Mouse (Mus musculus) c-Kit-positive CD71-negative TER-119-negative erythroid progenitor cells, embryonic 14.5 days (primary cell): ENCODE measurements around the gene Fxyd2.

Experiments used
- DNase-seq: peaks from one replicate; pipeline ENCODE4 v3.0.0-alpha.2; 2013; ENCODE audit warnings: low read depth

Fxyd2 gene

DNA sequence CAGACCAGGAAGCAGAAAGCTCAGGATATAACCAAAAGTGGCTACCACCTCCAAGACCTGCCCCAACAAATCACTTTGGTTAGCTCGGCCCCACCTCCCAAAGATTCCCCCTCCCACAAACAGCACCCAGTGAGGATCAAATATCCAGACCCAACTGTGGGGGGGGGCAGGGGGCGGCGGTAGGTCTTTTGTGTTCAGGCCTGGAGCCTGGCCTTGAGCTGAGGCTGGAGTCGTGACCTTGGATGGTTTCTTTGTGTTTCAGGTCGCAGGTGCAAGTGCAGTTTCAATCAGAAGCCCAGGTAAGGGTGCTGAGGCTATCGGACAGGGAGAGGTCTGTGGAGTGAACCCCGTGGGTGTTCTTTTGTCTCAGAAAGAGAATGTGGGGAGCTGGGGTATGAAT is 8.2 kb upstream of the Fxyd2 start:
- no peak for DNase-seq

DNA sequence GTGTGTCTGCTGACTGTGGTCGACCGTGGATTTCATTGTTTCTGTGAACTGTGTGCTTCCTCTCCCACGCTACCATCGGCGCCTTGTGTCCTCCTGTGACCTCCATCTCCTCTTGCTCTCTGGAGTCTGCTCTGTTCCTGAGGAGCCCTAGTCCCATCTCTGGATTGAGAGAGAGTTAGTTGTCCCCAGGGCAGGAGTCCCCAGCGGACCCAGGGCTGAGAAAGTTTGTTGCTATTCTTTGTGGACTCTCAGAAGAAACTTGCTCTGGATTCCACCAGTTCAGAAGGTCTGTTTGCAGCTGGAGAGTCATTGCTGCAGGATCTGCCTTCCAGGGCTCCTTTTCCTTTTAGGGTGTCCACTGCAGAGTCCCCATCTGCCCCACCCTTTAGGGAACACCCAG is 4.3 kb upstream of the Fxyd2 start:
- DNase-seq: no peak

DNA sequence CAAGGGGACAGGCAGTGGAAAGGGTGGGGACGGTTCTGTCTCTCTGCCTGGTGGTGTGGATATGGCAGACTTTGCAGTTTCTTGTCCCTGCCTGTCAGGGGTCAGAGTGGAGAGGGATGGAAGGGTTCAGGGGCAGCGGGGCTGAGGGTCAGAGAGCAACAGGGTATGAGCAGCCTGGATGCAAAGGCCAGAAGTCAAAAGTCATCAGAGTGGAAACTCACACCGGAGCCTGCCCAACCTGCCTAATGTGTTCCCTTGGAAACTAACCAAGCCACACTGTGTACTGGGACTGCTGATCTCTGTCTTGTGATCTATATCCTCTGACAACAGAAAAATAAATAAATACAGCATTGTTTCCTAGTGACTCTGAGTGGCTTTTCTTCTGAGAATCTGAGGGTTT is 3.7 kb upstream of the Fxyd2 start:
- no peak for DNase-seq

DNA sequence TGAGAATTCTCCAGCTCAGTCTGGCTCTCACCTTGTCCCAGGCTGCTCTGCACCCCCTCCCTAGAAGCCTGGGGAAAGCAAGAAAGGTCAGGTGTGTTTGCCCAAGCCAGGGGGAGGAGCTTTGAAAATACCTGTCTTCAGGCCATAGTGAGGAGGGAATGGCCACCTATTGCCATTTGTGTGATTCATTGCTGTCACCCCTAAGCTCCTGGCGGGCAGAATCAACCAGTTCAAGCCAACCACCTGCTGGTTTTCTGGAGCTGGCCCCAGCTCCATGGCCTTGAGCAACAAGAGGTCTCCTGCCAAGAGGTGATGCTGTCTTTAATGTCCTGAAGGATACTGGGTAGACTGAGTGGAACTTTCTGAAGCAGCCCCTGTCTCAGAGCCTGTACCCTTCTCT is 1.1 kb upstream of the Fxyd2 start:
- DNase-seq: no peak

DNA sequence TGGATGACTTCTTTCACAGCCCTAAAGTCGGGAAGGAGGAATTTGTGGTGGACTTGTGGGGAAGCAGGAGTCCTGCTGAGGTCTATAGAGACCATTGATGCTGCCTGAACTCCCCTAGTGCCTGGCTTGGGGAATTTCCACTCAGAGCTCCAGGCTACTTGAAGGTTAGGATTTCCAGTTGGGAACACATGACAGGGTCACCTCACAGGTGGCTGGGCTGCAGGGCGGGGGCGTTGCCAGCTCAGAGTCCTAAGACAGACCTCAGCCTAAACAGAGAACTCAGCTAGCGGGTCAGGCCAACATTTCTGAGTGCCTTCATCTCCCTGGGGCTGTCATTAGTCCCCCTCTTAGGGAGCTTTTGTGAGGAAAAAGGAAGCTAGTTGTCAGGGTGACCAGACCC is 2.4 kb downstream of the Fxyd2 start:
- DNase-seq: no peak

DNA sequence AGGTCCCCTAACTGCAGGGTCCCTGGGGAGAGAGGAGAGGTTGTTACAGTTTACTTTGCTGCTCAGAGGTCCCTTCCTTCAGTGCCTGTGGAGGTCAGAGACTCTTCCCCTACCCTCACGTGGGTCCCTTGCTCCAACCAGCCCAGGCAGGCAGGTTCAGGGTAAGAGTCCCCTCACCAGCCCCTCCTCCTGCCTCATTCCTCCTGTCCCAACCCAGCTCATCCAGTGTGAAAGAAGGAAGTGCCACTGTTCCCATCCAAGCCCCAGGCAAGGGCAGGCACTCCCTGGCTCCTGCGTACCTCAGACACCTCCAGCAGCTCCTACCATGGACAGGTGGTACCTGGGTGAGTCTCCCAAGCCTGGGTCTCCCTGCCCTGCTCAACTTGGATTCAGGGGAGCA is 3.5 kb downstream of the Fxyd2 start:
- DNase-seq: no peak

DNA sequence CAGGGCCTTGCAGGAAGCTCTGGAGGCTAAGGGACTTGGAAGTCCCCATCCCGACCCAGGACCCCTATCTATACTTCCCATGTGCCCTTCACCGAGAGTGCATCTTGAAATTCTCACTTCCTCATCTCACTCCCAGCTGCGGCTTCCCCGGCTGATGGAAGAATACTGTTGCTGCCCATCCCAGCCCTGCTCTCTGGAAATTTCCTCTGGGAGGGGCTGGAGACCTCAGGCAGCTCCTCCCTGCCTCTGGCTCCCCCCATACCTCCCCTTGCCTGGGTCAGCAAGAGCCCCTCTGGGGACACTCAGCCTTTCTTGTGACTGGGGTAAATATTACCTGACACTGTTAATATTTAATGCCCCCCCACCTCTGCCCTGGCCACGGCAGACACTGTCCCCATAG is 6.2 kb downstream of the Fxyd2 start:
- no peak for DNase-seq

DNA sequence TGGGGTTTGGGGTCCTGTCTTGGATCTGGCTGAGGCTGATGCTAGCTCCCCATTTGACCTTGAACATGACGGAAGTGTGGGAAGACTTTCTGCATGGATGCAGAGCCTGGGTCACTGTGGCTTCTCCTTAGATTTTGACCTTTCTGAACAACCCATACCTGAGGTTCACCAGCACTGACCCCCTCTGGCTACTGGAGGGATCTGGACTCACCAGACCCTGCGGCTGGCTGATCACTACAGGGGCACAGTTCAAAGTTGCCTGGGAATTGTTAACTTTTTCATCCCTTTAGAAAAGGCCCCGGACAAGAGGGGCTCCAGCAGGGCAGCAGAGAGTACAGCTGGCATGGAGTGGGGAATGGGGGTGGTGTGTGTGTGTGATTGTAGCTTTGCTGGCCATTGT is 7.3 kb downstream of the Fxyd2 start:
- no peak for DNase-seq

DNA sequence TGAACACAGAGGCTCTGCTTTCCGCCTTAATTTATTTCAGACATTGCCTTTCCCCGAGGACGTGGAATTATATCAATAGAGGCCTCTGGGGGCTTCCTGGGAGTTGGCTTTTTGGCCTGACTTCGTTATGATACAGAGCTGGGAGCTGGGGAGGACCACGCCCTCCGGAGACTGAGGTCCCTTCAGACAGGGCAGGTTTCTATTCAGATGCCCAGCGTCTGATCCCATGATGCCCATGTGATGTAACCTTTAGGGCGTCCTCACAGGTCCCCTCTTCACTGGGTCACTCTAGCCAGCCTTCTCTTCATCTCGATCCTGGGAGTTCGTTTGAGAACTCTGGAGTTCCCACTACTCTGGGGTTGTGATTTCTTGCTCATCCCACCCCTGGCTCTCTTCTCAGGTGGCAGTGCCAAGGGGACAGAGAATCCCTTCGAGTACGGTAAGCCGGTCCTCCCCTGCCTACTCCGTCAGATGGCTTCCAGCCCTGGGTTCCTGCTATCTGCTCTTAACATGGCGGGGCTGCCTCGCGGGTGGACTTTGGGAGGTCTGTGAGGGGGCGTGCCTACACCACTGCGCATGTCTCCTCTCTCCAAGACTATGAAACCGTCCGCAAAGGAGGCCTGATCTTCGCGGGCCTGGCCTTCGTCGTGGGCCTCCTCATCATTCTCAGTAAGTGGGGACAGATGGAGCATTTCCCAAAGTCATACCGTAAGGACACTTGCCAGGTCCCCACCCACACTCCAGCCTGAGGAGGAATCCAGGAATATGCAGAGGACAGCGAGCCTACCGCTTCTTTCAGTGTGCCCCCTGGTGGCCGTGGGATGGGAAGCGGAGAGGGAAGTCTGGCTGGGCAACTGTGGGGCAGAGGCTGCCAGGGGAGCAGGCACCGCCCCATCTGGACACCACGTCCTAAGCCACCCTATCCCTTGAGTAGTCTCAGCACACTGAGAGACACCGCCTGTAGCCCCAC is 8.5 kb downstream of the Fxyd2 start:
- DNase-seq: peak; percentile 44

DNA sequence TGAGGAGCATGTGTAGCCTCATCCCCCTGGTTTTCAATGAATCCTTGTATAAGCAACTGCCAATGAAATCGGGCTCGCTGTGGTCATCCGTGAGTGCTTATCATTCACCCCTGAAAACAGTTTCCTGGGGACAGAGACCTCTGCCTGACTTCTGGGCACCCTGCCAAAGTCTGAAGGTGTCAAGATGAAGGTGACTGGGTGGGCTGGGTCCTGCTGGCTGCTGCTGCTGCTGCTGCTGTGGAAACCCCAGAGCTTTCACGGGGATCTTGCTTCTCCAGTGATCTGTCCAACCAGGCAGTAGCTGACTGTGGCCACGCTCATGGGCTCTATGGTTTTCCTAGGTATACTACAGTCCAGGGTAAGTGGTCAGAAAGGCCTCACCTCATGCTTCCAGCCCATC is 10.7 kb downstream of the Fxyd2 start:
- no peak for DNase-seq

DNA sequence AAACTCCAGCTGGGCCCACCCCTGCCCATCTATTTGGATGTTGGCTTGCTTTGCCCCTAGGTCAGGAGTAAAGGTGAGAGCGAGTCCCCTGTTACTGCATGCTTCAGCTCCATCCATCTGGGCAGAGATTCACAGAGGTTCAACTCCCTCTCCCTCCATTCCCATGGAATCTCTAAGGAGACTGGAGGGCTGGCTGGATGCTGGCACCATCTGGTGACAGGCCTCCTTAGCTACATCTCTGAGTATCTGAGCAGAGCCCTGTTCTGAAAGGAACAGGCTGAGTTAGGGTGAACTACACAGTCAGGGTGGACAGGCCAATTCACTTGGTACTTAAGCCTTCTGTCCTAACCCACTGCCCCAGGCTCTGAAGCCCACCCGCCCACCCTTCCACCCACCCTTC is 11.1 kb downstream of the Fxyd2 start:
- no peak for DNase-seq

DNA sequence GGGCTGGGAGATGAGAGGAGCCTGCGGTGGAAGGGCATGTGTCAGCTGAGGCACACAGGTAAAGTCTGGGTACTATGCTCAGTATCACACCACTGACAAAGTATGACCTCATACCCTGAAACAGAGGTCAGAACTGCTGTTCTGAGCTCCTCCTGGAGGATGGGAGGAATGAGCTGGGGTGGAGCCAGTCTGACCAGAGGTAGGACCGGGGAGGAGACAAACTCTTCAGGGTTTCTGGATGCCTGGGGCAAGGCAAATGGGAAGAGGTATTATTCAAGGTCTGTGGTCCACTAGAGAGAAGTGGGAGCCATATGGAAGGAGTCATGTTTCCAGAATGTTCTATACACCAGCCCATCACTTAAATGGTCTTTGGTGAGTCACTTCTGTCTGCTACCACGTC is 11.6 kb downstream of the Fxyd2 start:
- no peak for DNase-seq

DNA sequence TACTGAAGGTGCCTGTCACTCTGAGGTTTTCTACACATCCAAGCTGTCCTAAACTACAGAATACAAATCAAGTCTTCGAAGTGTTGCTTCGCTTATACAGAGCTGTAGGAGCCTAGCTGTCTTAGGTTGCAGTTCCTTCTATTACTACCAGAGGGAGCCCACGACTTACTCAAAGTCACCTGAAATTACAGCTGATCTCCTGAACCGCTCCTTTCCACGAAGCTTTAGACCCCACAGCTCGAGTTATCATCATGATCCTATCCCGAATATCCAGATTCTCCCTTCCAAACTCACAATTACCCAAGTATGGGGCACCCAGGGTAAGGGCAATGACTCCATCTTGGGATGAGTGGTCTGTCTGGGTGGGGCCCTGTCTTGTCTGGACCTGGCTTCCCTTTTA is 12.3 kb downstream of the Fxyd2 start:
- no peak for DNase-seq

DNA sequence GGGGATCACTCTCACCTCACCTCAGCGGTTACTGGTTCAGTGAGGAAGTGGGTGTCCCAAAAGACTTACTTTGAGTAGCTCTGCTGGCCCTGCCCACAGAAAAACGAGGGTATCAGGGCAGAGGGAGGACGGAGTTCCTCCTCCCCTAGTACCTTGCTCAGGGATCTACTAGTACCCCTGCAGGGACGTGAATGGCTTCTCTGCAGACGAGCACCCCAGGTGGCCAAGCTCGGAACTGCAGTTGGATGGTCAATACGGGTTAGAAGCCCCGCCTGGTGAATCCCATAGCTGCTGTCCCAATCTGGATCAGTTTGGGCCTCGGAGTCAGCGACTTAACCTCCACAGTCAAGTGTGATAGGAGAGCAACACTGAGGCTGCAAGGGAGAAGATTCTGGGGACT is 12.8 kb downstream of the Fxyd2 start:
- DNase-seq: peak; percentile 80

DNA sequence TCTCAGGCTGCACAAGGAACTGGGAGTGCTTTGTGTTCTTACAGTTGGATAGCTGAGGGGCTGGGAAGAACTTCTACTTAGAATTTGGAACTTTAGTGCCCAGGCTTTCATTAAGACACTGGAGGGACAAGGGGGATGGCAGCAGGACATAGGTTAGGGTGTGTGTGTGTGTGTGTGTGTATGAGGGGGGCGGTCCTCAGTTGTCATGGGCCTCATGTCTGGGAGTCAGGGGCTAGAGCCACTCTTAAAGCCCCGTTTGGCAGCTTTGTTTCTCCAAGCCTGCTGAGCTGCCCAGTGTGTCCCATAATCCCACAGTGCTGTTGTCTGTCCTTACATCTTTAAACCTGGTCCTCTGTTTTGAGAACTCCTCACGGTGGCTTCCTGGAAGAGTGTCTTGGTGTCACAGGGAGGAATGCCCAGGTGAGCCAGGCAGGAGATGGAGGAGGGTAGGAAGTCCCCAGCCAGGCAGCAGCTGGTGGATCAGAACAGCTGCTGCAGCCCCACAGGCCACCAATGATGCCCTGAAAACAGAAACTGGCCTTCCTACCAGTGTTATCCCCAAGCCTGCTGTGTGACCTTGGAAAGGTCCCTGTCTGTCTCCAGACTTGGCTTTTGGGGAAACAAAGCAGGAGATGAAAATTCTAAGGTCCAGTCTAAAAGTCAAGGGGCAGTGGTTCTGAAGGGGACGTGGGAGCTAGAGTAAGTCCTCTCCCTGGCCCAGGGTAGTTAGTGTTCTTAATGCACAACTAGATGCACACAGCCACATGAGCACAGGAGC is 13.4 kb downstream of the Fxyd2 start:
- DNase-seq: no peak

DNA sequence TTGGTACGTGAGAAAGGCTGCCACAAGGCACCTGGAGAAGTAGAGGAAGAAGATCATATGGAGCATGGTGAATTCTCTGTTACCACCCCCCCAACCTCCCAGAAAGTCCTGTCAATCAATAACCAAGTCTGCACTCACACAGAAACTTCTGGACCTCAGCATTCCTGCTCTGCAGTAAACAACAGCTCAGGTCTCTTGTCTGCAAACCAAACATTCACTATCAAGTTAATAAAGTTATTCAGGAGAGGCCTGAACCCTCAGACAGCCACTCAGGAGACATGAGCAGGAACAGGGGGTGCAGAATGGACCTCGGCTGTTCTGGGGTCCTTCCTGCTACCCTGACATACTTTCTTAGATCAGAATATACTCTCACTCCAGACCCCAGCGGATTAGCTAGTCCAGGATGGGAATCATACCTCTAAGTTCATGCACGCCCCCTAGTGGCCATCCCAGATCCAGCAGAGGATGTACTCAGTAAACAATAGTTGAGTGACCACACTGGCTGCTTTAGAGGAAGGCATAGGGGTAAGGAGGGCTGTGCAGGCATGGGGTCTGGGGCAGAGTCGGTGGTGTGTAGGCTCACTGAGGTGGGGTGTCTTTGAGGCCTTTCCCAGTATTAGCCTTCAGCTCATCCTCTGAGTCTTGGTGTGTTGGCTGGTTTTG is 14.1 kb downstream of the Fxyd2 start:
- no peak for DNase-seq

DNA sequence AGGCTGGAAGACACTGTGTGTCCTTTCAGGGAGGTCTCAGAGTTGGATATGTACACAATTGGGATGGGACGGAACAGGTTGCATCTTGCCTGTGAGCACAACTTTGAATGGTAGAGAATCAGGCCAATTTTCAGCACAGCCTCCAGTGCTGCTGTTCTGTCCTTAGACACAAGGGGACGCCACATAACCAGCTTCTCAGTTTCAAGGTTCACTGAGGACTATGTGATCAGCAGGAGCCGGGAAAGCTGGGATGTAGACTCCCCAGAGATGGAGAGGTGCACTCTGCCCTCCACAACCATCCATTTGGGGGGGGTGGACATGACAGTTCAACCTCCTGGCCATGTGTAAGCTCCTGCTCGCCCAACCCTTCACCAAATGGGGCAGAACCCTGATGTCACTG is 16.4 kb downstream of the Fxyd2 start:
- DNase-seq: no peak

DNA sequence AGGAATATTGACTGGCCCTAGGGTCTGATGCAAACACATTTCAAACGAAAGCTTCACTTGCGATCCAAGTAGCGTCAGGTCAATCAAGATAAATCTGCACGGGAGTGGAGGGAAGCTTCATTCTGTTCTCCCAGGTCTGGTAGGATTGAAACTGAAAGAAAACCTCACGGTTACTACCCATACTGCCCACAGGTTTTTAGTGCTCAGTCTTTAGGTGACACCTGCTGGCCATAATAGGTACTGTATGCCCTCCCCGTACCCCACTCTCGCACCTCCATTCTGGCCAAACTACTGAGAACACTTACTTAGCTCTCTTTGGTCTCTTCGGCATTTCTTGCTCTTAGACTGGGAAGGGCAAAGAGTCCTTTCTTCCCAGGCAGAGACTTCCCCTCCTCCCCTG is 17.8 kb downstream of the Fxyd2 start:
- DNase-seq: peak; percentile 38

DNA sequence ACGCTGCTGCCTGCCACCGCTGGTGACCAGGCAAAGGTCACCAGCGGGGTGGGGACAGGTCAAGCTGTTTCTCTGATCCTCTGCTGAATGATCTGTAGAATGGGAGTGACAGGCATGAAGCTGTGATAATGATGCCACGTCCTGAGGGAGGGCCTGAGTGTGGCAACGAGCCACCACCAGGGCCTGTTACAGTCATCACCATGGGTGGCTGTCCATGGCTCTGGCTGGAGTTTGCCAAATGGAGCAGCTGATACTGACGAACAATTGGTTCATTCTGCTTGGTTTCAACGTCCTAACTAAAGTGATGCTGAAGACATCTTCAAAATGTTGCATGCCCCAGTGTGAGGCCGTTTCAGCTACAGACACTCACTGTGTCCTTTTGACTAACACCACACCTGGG is 18.8 kb downstream of the Fxyd2 start:
- DNase-seq: no peak

DNA sequence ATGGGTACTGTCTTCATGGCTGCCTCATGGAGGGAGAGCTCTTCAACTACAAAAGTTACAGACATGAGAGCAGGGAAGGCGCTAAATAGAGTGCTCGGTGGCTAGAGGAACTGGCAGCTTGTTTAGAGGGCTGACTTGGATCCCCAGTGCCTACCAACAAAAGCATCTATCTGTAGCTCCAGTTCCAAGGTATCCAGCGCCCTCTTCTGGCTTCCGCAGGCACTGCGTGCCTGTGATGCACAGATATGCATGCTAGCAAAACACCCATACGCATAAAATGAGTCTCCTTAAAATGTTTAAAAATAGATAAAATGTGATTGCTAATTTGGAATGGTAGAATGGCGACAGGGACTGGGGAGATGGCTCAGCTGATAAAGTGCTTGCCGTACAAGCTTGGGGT is 21.7 kb downstream of the Fxyd2 start:
- DNase-seq: no peak

DNA sequence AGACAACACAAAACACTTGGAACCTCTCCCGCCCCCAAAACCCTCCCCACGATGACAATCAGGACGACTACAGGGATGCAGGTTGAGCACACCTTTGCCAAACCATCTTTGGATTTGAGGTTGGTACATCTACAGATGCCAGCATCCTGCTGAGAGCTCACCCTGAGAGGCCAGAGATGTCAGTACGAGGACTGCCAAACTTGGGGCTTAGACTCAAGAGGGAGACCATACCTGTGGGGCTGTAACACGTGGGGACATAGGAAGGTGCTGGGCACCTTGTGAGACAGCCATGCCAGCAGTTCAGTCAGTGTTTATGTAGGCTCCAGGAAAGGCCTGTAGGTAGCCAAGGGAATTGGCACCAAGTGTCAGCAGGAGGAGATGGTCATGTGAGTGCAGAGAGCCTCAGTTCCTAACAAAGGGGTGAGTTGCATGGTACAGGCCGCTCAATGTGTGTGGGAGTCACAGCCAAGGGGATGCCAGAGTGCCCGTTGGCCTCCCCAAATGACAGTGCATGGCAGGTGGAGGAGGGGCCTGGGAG is 23.4 kb downstream of the Fxyd2 start:
- no peak for DNase-seq

DNA sequence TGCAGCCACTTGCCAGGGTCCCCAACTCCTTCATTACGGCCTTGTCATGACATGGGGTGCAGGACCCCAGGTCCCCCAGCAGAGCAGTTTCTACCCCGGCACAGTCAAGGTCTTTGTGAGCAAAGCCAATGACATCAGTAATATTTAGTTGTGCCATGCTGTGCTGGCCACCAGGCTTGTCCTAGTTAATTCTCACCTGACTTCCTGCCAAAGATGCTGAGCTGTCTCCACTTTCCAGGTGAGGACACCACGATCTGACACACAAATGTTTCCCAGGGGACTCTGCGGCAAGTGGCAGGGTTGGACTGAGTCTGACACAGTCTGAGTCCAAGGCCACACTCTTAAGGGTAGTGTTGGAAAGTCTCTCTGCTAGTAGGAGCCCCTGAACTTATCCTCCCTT is 27.0 kb downstream of the Fxyd2 start, which contains the start of gene Dscaml1:
Dscaml1 (plus strand) TSS at position 173 of the 400 bp plus-strand sequence.
- no peak for DNase-seq
